Mouse (Mus musculus) myocyte (in vitro differentiated cells): ENCODE results near the gene AL607142.1. TPM values are rescaled to one million over a fixed set of nuclear protein-coding genes. Genes with fewer than 3 reads are reported as not detected.
A peak's percentile ranks its signal among the peaks of the same experiment; 100 is the strongest.

Source experiments
- H3K27me3 ChIP-seq: one replicate; pipeline ENCODE4 v1.6.1; 2011; ENCODE audit not compliant: control insufficient read depth, insufficient read depth, insufficient read length
- H3K36me3 ChIP-seq: one replicate; pipeline ENCODE4 v1.6.1; 2011; ENCODE audit not compliant: control insufficient read depth, insufficient read depth
- H3K4me2 ChIP-seq: one replicate; pipeline ENCODE4 v1.6.1; 2011; ENCODE audit warnings: low read depth, control low read depth
- H3K4me3 ChIP-seq: one replicate; pipeline ENCODE4 v1.5.1; 2011; ENCODE audit warnings: mild to moderate bottlenecking, control low read depth, moderate library complexity
- H3K79me2 ChIP-seq: one replicate; pipeline ENCODE4 v1.6.1; 2011; ENCODE audit not compliant: control insufficient read depth, insufficient read depth
- H3ac ChIP-seq: one replicate; pipeline ENCODE4 v1.6.1; 2011; ENCODE audit not compliant: control insufficient read depth, insufficient read length
- CEBPB ChIP-seq: IDR thresholded peaks from 2 replicates; pipeline ENCODE4 v1.6.1; 2011; ENCODE audit warnings: mild to moderate bottlenecking, moderate library complexity; ENCODE audit not compliant: poor library complexity, insufficient read depth, severe bottlenecking
- E2F4 ChIP-seq: IDR thresholded peaks from one replicate; pipeline ENCODE4 v1.6.1; 2011; ENCODE audit warnings: mild to moderate bottlenecking, control low read depth, moderate library complexity; ENCODE audit not compliant: insufficient read depth
- MAX ChIP-seq: IDR thresholded peaks from one replicate; pipeline ENCODE4 v1.6.1; 2011; ENCODE audit warnings: low read depth, mild to moderate bottlenecking, control low read depth
- MYOD1 ChIP-seq, 3 experiments: IDR thresholded peaks; one replicate each; pipeline ENCODE4 v1.6.1; 2011; ENCODE audit warnings: control low read depth in 2 of 3, low read depth in 2 of 3, mild to moderate bottlenecking in 2 of 3, moderate library complexity in 1 of 3; ENCODE audit not compliant: insufficient read length in 2 of 3, control insufficient read depth in 1 of 3
- MYOG ChIP-seq, 3 experiments: IDR thresholded peaks; one replicate each; pipeline ENCODE4 v1.6.1; 2011; ENCODE audit warnings: control low read depth in 2 of 3, low read depth in 2 of 3, mild to moderate bottlenecking in 2 of 3; ENCODE audit not compliant: insufficient read length in 2 of 3, control insufficient read depth in 1 of 3, insufficient read depth in 1 of 3
- POLR2A ChIP-seq: IDR thresholded peaks from one replicate; pipeline ENCODE4 v1.6.1; 2011; ENCODE audit warnings: low read depth, mild to moderate bottlenecking, control low read depth, moderate library complexity; ENCODE audit not compliant: insufficient read length
- POLR2AphosphoS2 ChIP-seq: IDR thresholded peaks from one replicate; pipeline ENCODE4 v1.6.1; 2011; ENCODE audit warnings: low read depth, control low read depth; ENCODE audit not compliant: insufficient read length
- REST ChIP-seq: IDR thresholded peaks from one replicate; pipeline ENCODE4 v1.6.1; 2011; ENCODE audit warnings: mild to moderate bottlenecking, control low read depth, moderate library complexity; ENCODE audit not compliant: insufficient read depth, insufficient read length
- SRF ChIP-seq: IDR thresholded peaks from one replicate; pipeline ENCODE4 v1.6.1; 2011; ENCODE audit warnings: low read depth; ENCODE audit not compliant: control insufficient read depth, insufficient read length
- TCF12 ChIP-seq: IDR thresholded peaks from one replicate; pipeline ENCODE4 v1.6.1; 2011; ENCODE audit warnings: mild to moderate bottlenecking, control low read depth; ENCODE audit not compliant: poor library complexity, insufficient read depth, severe bottlenecking
- TCF3 ChIP-seq: IDR thresholded peaks from one replicate; pipeline ENCODE4 v1.6.1; 2011; ENCODE audit warnings: low read depth, control low read depth; ENCODE audit not compliant: insufficient read length
- USF1 ChIP-seq: IDR thresholded peaks from one replicate; pipeline ENCODE4 v1.6.1; 2011; ENCODE audit warnings: low read depth, mild to moderate bottlenecking, control low read depth, moderate library complexity
- polyA plus RNA-seq: library from polyadenylated mRNA; unstranded; fragments of >200 nt; fragmentation: generic; extraction: Trizol; gene quantifications from one replicate; pipeline ENCODE4 v1.2.1, GENCODE M21; 2012; ENCODE audit warnings: missing spikeins

AL607142.1 gene
- polyA plus RNA-seq, 1 experiment: not detected

GRCm38 (mm10) chr4:120037007-120037406 is 27.8 kb upstream of the AL607142.1 start:
- no peak overlapping the region for H3K4me3 ChIP-seq
- H3K79me2 ChIP-seq: no peaks in the 10 kb centered on the region
- no peak overlapping the region for H3K4me2 ChIP-seq
- H3K27me3 ChIP-seq: no peaks in the 10 kb centered on the region
- TF ChIP-seq SRF: no peak
- no peak overlapping the region for H3ac ChIP-seq
- H3K36me3 ChIP-seq: no peaks in the 10 kb centered on the region

DNA sequence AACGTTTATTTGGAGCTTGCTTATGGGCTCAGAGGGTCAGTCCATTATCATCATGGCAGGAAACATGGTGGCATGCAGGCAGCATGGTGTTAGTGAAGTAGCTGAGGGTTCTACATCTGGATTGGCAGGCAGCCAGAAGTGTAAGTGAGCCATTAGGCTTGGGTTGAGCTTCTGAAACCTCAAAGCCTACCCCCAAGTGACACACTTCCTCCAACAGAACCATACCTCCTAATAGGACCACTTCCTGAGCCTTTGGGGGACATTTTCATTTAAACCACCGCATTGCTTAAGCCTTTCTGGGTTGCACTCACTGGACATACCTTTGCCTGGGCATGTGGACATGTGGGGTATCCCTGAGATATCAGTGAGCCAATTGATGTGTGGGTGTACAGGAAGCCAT is 23.3 kb upstream of the AL607142.1 start:
- Histone ChIP-seq H3ac (no peak overlapping the region), H3K36me3 (no peaks in the 10 kb centered on the region), H3K4me2 (no peak overlapping the region), H3K27me3 (no peaks in the 10 kb centered on the region), H3K79me2 (no peaks in the 10 kb centered on the region), H3K4me3 (no peak overlapping the region)
- TF ChIP-seq MYOG (IDR thresholded peaks at IDR 0.05; ENCODE audit: control insufficient read depth in 1 of 3, insufficient read depth in 1 of 3, insufficient read length in 2 of 3, low read depth in 2 of 3) (no peak), TCF3 (no peak), REST (no peak), POLR2AphosphoS2 (no peak), E2F4 (no peak), MAX (no peak), POLR2A (no peak)

GRCm38 (mm10) chr4:120042480-120042879 is 22.3 kb upstream of the AL607142.1 start:
- Histone ChIP-seq H3K4me2 (no peak overlapping the region), H3ac (no peak overlapping the region), H3K27me3 (no peaks in the 10 kb centered on the region), H3K79me2 (no peaks in the 10 kb centered on the region), H3K4me3 (no peak overlapping the region), H3K36me3 (no peaks in the 10 kb centered on the region)
- TF ChIP-seq REST (no peak), CEBPB (no peak), E2F4 (no peak), POLR2A (no peak), POLR2AphosphoS2 (no peak), MYOG (IDR thresholded peaks at IDR 0.05; ENCODE audit: control insufficient read depth in 1 of 3, insufficient read depth in 1 of 3, insufficient read length in 2 of 3, low read depth in 2 of 3) (no peak), TCF3 (no peak), MYOD1 (IDR thresholded peaks at IDR 0.05; ENCODE audit: control insufficient read depth in 1 of 3, insufficient read length in 2 of 3, low read depth in 2 of 3) (no peak), USF1 (no peak), SRF (no peak), TCF12 (no peak), MAX (no peak)

- Histone ChIP-seq H3K79me2 (no peaks in the 10 kb centered on the region), H3K36me3 (no peaks in the 10 kb centered on the region), H3ac (no peak overlapping the region), H3K4me2 (no peak overlapping the region), H3K27me3 (no peaks in the 10 kb centered on the region), H3K4me3 (no peak overlapping the region)
- no peak for TF ChIP-seq CEBPB
- TF ChIP-seq POLR2A: no peak
- TF ChIP-seq MAX: no peak
- no peak for TF ChIP-seq USF1
- TF ChIP-seq POLR2AphosphoS2: no peak
- TF ChIP-seq E2F4: no peak
- no peak for TF ChIP-seq MYOG (IDR thresholded peaks at IDR 0.05; ENCODE audit: control insufficient read depth in 1 of 3, insufficient read depth in 1 of 3, insufficient read length in 2 of 3, low read depth in 2 of 3)
- no peak for TF ChIP-seq TCF3
- TF ChIP-seq REST: no peak
- TF ChIP-seq TCF12: no peak
- no peak for TF ChIP-seq MYOD1 (IDR thresholded peaks at IDR 0.05; ENCODE audit: control insufficient read depth in 1 of 3, insufficient read length in 2 of 3, low read depth in 2 of 3)
- TF ChIP-seq SRF: no peak
Measured at GRCm38 (mm10) chr4:120044612-120045011, 20.2 kb upstream of the AL607142.1 start.

DNA sequence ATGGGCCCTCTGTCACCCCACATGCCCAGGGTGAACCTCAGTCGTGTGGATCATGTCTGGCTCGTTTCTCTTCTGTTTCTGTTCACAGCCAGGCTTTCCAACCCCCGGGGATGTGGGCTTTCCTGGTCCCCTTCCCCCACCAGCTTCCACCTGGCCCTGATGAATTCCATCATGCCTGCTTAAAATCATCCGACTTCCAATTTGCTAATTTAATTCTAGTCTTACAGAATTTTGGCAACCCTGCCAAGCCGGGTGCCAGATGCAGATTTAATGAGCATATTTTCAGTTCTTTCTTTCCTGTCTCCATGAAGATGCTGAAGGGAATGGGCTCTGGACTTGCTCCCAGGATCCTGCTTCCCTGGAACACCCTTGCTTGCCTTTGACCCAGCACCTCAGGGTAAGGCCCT is 19.7 kb upstream of the AL607142.1 start:
- no peaks in the 10 kb centered on the region for H3K79me2 ChIP-seq
- no peaks in the 10 kb centered on the region for H3K27me3 ChIP-seq
- no peak overlapping the region for H3K4me2 ChIP-seq
- TF ChIP-seq POLR2AphosphoS2 (no peak), POLR2A (no peak)
- H3K36me3 ChIP-seq: no peaks in the 10 kb centered on the region
- H3K4me3 ChIP-seq: no peak overlapping the region
- H3ac ChIP-seq: no peak overlapping the region

DNA sequence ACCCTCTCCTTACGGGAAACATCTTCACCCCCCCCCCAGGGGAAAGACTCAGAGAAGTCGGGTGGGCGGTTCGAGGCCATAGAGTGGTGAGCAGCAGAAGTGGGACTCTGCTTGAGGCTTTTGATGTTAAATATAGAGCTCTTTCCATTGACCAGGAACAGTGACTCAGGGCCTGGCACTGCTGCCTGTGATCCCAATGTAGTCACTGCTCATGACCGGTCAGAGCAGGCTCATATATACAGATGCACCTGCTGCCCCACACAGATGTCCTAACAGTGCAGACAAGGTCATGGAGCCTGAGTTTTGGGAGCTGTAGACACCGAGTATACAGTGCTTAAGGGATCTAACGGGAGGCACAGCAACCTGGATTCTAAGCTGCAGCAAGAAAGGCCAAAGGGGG is 18.9 kb upstream of the AL607142.1 start:
- Histone ChIP-seq H3ac (no peak overlapping the region), H3K27me3 (no peaks in the 10 kb centered on the region), H3K36me3 (no peaks in the 10 kb centered on the region), H3K4me2 (no peak overlapping the region), H3K4me3 (no peak overlapping the region), H3K79me2 (no peaks in the 10 kb centered on the region)
- TF ChIP-seq POLR2AphosphoS2 (no peak), CEBPB (no peak), USF1 (no peak), TCF12 (peak; percentile 38), REST (no peak), MAX (no peak), SRF (no peak), TCF3 (no peak), E2F4 (no peak), POLR2A (no peak), MYOD1 (IDR thresholded peaks at IDR 0.05; ENCODE audit: control insufficient read depth in 1 of 3, insufficient read length in 2 of 3, low read depth in 2 of 3) (peak; percentile 51 to 92 (median 75)), MYOG (IDR thresholded peaks at IDR 0.05; ENCODE audit: control insufficient read depth in 1 of 3, insufficient read depth in 1 of 3, insufficient read length in 2 of 3, low read depth in 2 of 3) (peak in 2 of 3 experiments; percentile 68 to 75)
